Mouse (Mus musculus) gastrocnemius, postnatal 36 days (tissue): ENCODE measurements around the gene N4bp1. TPM values are rescaled to one million over a fixed set of nuclear protein-coding genes. Genes with fewer than 3 reads are reported as not detected.
A peak's percentile ranks its signal among the peaks of the same experiment; 100 is the strongest.

Experiments used
- DNase-seq, 2 experiments: peaks; one replicate each; pipeline ENCODE4 v3.0.0; 2022
- intact Hi-C: fragments of 180-260 bp; cut with DNase I; formaldehyde crosslinking; loops from one replicate; pipeline ENCODE4 v1.15.1; 2025
- total RNA-seq, 2 experiments: library from RNA; stranded (reverse); gene quantifications; 2 replicates each; pipeline ENCODE4 v1.2.3; 2021

The N4bp1 gene
- total RNA-seq, 2 experiments from 2014 or later: 15.0 to 16.1 TPM

DNA sequence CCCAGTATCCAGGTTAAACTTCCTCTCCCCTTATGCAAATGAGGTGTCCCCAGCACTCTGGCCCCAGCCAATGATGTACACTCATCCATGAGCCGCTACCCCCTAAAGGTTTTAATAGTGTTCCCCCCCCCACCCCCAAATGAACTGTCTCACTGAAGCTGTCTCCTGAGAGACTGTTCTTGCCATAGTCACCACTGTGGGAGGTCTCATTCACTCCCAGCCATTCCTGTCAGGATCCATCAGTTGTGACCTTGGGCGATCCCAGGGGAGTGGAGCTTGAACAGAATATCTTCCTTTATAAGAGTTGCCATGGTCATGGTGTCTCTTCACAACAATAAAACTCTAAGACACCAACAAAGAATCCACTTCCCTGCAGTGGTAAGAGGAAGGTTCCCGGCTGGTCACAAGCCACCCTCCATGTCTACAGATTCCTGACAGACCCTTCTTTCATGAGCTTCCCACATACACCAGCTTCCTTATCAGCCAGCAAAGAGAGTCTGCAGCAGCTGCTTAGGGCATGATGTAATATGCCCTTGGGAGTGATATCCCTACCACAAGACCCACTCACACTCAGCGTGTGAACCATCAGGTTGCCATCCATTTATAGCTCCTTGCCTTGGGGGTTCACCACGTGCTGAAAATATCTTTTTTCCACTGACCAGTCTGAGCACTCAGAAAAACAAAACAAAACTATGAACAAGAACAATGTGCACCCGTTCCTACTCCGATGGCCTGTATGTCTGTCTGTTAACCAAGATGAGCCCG is 50.4 kb downstream of the N4bp1 start:
- no peak for DNase-seq
- intact Hi-C loops: no loop called here

DNA sequence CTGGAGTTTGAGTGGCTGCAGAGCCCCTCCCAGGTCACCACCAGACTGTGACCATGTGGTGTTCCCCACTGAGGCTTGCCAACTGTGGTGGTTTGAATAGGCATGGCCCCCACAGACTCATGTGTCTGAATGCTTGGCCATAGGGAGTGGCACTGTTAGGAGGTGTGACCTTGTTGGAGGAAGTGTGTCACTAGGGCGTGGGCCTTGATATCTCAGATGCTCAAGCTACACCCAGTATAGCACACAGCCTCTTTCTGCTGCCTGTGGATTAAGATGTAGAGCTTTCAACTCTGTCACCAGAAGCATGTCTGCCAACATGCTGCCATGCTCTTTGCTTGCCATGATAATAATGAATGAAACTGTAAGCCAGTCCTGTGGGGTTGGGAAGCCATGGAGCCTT is 51.1 kb downstream of the N4bp1 start:
- intact Hi-C loops: no loop called here
- DNase-seq: no peak

DNA sequence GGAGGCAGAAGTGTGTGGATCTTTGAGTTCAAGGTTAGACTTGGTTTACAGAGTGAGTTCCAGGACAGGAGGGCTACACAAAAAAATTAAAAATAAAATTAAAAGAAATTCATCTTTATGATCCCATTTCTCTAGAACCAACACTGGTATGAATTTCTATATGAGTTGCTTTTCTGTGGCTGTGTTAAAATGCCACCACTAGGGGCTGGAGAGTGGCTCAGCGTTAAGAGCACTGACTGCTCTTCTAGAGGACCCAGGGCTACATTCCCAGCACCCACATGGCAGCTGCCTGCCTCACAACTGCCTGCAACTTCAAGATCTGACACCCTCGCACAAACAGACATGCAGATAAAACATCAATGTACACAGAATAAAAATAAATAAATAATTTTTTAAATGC is 56.1 kb downstream of the N4bp1 start:
- DNase-seq: no peak
- intact Hi-C loops: no loop called here

DNA sequence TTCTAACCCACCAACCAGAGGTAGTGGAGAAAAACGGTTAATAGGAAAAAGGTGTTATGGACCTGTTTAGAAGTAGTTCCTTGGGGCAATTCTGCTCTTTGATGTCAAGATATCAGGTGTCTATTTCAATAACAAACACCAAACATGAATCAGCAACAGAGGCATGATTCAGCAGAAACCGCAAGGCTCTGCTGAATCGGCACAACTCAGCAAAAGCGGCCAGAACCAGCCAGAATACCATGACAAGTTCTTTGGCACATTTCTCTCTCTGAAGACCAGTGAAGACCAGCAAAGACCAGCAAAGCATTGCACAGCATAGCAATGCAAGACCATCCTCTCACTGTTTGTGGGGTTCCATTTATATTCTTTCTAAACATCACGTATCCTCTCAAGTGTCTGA is 57.9 kb downstream of the N4bp1 start:
- intact Hi-C loops: no loop called here

DNA sequence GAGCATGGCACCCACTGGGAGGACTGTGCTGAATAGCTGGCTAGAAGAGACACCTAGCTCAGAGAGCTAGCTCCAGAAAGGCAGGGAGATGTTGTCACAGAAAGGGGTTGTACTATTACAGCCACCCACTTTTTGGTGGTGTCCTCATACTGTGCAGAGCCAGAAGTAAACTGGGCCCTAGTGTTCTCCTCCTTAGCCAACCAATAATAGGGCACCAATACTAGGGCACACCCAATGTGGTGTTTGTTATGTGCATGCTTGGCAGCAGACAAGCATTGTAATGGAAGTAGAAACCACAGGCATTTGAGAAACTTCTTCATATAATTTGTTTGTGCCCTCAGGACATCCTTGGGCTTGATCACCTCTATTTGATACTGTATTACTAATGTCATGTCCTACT is 58.5 kb downstream of the N4bp1 start:
- intact Hi-C loops: no loop called here

More for the DNA sequence above, 57.9 kb downstream of the N4bp1 start:
- DNase-seq: no peak

DNA sequence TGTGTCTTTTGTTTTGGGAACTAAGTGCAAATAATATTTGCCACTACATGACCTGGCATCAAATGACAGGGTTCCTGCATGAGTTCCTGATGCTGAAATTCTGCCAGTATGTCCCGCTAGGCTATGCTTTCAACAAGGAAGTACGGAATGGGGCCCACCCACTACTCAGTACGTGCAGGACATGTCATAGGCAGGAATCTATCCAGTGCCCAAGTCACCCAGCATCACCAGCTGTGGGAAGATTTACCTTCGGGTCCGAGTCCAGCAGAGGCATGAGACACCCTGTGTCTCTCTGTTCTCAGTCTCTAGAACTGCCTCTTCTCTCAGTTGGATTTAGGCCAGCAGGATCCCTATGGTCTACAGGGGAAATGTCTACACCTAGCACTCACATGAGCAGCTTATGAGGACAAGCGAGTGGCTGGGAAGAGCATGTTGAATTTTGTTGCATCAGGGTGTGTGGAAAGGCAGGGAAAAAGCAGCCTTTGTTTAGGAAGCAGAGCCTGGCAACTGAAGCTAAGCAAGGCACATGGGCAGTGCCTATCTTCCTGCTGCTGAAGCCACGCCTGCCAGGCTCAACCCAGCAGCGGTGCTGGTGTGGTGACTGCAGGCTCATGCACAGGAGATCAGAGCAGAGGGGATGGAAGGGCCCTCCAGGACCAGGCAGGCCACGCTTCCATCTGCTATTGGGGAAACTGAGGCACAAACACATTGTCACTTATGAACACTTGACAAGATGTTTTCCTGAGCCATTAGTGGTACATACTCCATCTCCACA is 59.2 kb downstream of the N4bp1 start:
- DNase-seq: no peak
- intact Hi-C loops: no loop called here

More for the DNA sequence above, 58.5 kb downstream of the N4bp1 start:
- no peak for DNase-seq

DNA sequence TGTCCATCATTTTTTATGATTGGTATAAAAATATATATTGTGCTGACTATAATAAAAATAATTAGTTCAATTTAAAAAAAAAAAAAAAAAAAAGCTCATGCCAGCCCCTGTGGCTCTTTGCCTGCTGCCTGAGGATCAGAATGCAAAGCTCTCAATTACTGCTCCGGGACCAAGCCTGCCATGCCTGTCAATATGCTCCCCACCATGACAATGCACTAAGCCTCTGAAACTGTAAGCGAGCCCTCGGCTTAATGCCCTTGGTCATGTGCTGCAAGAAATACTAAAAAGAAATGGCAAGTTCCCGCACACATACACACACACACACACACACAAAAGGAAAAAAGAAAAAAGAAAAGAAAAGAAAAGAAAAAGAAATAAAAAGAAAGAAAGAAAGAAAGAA is 60.3 kb downstream of the N4bp1 start:
- intact Hi-C loops: no loop called here
- DNase-seq: no peak

DNA sequence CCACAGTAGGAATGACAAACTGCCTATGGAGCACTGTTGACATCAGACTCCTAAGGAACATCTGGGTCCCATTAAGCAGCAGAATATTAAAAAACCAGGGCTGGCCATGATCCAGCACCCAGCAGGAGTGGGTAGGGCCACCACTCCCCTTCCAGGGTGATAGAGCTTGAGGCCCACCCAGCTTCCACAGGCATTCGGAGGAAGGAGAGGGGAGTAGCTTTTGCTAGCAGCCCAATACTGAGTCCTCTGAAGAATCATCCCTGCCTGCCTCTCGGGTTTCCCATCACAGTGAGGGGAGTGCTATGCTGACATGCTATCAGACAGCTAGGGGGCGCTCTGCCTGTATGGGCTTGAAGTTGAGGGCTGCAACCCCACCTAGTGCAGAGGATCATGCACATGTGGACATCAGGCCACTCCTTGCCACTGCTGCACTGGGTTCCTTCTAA is 64.3 kb downstream of the N4bp1 start:
- peak in 1 of 2 experiments; percentile 51 for DNase-seq
- intact Hi-C loops: no loop called here

DNA sequence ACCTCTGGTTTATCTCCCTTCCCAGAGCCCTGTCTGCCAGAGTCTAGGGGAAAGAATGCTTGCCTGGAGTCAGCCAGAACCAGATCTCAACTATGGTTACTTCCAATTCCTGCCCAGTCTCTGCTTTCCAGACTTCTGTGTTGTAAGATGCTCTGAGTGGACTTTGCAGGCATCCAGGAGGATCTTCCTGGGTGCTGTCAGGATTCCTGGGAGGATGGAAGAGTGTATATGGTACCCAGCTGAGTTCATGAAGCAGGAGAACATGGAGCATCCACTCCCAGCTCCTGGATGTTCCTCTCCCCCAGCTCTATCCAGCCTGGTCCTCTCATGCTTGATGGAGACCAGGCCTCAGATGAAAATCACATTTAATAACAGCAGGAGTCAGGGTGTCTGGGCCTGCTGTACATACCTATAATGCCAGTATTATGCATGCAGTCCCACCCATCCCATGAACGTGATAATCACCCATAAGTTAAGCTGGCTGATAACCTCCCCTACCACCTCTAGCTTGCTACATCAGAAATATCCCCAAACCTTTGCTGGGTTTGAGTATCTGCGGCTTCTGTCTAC is 64.8 kb downstream of the N4bp1 start:
- DNase-seq: no peak
- intact Hi-C loops: no loop called here

DNA sequence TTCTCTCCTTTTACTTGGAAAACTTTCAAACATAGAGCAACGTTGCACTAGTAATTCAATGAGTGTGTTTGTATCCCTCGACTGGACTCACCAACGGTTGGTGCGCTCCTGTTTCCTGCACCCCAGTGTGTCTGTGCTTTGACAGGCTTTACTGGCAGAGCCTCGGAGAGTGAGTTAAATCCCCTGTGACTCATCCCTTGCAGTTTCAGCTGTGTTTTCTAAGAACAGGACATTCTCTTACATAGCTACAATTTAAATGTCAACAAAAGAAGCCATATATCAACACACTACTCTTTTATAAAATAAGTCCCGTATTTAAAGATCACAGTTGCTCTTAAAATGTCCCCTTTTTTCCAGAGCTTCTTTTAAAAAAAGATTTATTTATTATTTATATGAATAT is 65.6 kb downstream of the N4bp1 start:
- intact Hi-C loops: no loop called here
- no peak for DNase-seq

DNA sequence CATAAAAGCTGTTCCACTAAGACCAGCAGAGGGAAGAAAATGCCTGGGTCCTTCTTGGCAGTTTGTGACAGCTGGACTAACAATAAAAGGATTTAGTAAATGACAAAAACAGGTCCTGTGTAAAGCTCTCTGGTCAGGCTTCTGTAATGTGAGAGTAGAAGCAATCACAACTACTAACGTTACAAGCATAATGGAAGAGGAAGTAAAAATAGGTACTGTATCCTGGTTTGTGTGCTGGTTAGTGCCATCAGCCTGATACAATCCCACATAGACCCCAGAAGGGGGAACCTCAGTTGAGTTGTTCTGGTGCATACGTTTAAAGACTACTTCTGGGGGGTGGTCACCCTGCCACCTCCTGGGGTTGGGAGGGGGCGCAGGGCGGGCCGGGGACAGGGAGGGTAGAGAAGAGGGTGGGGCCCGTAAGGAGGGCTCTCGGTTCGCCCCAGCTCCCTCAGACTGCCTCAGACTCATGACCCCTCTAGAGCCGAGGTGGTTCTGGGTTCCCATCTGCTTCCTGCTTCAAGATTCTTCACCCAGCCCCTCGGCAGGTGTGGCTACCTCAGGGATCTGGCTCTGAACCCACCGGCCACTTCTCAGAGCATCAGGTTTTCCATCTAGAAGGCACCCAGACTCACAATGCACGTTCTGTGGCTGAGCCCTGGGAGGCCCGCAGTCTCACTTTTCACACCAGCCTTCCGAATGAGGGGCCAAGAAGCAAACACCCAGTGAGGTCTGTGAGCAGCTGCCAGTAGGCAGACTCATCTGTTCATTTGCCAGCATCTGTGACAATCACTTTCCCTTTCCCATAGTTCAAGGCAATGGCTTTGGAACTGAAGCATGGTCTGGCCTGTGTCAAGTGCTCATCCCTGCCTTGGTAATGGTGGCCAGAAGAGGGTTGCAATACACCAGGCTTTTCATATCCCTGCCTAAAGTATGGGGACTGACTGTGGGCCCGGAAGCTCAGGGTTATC is 75.8 kb downstream of the N4bp1 start:
- no peak for DNase-seq
- intact Hi-C loops: loop anchor here (5.0 kb wide), 1 partner anchor 33 kb away; no protein-coding TSS in a partner anchor

DNA sequence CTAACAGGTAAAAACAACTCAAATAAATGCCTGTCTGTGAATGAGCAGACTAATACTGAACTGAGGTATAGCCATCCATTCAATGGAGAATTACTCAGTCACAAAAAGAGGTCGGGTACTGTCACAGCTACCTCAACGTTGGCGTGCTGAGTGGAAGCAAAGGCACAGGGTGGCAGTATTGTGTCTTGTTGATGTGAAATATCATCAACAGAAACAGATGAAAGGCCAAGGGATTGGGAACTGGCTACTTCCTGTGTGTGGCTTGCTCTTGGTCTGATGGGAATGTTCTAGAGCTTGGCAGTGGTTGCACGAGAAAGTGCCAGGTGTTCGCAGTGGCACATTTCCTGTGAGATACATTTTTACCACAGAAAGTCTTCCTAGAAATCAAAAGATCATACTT is 76.8 kb downstream of the N4bp1 start:
- intact Hi-C loops: loop anchor here (5.0 kb wide), 1 partner anchor 34 kb away; no protein-coding TSS in a partner anchor
- DNase-seq: no peak

DNA sequence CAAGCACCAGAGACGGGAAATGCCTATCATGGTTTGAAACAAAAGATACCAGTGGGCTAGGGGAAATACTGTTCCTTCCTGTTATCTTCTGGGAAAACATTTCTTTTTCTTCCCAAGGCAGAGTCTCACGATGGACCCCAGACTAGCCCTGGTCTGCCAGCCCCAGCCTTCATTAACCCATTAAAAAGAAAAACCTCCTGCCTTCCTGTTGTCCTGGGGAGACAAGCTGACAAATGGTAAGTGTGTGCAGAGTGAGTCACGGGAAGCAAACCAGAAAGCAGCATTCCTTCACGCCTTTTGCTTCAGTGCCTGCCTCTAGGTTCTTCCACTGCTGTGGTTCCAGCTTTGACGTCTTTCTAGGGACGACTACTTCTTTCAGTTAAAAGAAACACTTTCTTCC is 83.1 kb downstream of the N4bp1 start:
- intact Hi-C loops: no loop called here
- DNase-seq: no peak

DNA sequence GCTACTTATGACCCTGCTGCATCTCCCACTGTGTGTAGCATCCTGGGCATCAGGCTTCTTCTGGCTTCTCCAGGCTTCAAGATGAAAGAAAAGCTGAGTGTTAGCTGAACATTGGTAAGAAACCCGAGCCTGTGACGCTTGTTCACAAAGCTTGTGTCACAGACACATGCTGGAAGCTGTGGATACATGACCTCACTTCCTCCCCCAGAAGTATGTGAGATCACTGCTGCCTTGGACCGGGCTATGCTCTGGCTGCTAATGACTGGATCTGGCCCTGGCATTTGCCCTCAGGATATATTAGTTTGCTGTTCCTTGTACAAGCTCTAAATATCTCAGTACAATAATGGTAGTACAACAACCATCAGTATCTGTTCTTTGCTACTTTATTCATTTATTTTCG is 84.1 kb downstream of the N4bp1 start:
- intact Hi-C loops: no loop called here
- DNase-seq: no peak

DNA sequence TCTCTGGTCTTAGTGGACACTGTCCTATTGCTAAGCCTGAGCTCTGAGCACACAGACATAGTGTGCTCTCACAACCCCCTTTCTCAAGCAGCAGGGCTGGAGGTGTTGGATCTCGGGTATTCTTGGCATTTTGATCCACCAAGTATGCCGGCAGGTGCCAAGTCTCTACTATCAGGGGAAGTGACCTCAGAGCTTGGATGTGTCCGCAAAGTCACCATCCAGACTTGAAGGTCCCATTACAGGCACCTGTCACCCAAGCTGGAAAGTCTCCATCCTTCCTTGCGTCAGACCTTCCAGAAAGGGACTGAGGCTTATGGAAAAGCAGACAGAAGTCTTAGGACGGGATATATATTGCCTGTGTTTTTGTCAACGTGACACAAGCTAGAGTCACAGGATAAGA is 86.9 kb downstream of the N4bp1 start:
- intact Hi-C loops: no loop called here
- peak; percentile 23 to 54 for DNase-seq

DNA sequence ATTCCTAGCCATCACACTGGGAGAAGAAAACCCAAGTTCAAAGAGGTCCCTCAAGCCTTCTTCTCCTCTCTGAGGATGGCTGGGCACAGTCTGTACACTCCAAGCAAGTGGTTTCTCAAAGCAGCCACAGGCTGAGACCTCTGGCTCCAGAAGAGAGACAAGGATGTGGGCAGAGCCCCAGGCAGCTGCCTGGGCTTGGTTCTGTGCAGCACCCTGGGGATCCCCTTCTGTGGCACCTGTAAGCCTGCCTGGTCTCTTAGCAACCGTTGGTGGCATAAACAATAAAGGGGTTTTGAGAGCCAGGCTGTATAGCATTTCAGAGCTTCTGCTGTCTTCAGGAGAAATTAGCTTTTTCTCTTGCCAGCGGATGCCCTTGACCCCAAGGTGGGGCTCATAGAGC is 87.4 kb downstream of the N4bp1 start:
- intact Hi-C loops: no loop called here
- peak in 1 of 2 experiments; percentile 27 for DNase-seq

DNA sequence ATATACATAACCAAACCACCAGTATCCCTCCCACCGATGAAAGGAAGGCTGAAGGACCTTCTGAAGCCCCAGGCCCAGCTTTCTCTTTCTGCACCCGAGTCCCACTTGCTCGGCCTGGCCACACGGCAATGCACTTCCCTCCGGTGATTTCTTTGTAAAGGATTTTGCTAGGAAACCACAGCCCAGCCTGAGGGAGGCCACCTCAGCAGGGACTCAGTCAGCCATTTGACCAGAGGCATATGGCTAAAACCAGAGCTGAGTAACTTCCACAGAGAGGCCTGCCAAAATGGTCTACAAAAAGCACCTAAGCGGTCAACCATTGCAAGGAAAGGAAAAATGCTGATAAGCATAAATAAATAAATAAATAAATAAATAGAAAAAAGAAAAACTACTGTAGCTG is 90.3 kb downstream of the N4bp1 start:
- intact Hi-C loops: loop anchor here (5.0 kb wide), 1 partner anchor 42 kb away; no protein-coding TSS in a partner anchor

DNA sequence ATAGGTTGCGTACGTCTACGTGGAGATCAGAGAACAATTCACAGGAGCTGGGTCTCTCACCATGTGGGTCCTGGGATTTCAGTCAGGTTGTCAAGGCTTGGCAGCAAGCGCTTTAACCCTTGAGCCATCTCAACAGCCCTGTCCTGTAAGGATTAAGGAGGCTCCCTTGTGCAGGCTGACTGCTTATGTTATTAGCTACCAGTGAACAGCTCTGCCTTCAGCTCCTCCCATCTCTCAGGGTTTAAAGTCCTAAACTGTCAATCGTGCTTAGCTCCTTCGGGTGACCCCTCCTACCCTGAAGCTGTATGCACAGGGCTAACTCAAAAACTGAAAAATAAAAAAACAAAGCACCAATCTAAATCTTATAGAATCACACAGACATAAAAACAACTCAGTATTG is 93.5 kb downstream of the N4bp1 start:
- no peak for DNase-seq
- intact Hi-C loops: loop anchor here (5.0 kb wide), 1 partner anchor 39 kb away; no protein-coding TSS in a partner anchor

More for the DNA sequence above, 90.3 kb downstream of the N4bp1 start:
- DNase-seq: no peak

DNA sequence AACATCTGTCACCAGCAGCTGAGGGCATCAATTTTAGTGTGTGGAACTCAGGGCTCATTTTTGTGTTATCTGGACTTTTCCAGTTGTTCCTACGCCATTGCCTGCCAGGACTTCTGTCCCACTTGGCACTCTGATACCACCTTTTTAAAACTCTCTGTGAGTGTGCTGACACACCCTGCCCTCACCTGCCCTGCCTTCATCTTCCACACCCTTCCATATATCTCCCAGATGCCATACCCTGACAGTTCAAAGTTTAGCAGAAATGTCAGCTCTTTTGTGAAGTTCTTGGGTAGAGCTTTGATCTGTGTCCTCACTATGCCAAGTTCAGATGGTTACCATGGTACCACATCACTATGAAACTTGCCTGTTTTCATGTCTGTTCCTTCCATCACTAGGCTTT is 95.5 kb downstream of the N4bp1 start:
- intact Hi-C loops: no loop called here
- no peak for DNase-seq

DNA sequence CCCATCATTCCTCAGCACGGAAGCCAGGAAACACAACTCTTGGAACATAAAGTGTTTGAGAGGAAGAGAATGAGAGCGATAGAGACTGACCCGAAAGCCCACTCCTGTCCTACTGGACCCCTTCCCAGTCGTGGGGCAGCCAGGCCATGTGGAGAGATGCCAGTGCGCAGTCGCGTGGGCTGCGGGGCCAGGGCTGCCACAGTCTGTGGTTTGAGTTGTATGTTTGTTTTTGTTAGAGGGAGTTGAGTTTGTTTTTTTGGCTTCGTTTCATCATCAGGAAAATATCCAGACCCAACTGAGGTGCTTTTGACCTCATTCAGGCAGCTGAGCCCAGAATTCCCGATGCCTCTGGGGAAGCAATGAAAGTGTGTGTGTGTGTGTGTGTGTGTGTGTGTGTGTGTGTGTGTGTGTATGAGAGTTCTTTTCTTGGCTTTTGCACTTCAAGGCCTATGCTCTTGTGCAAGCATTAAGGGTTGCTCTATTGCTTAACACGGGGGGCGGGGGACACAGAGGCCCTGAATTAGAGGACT is 97.1 kb downstream of the N4bp1 start:
- intact Hi-C loops: no loop called here
- peak; percentile 45 to 54 for DNase-seq
